8 mouse cellular contexts compared by ENCODE assay signal in the genomic region with DNA sequence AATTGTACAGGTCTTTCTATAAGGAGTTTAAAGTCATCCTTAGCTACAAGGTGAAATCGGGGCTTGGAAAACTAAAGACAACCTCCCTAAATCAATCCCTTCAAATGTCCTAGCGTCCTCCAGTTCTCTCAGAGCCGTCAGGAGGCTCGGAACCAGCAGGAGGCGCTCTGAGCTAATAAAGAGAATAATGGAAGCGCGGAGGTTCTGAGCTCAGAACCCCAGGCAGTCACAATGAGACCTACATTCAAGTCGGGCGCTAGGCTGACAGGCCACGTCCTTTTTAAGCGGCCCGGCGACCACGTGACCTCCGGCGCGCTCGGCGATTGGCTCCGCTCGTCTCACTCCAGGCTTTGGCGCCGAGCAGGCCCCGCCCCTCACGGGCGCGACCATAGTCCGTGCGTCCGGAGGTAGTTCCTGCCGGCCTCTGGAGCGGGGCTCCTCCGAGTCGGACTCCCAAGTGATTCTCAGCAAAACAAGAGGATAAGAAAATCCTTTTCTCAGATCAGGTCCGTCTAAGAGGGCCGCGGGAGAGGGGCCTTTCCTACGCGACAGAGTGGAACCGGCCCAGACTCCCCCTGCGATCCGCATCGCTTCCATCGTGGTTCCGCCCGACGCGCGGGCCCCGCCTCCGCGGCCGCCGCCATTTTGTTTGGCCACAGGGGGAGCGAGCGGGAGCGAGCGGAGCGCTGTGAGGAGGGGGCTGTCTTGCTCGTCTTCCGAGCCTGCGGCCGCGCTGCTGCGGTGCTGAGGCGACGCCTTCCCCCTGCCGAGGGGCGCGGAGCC. TPM values are rescaled to one million over a fixed set of nuclear protein-coding genes. Genes with fewer than 3 reads are reported as not detected.
DNase-seq lines count a peak whose midpoint lies in the region; ATAC-seq lines count a peak whose summit lies in the region.

A gene (plus strand): TSS at position 642 of the 783 bp plus-strand sequence.

- H3K9ac ChIP-seq in heart, embryonic 13.5 days, result peak within 1 kb of the TSS; percentile 99
- peak within 1 kb of the TSS; percentile 98 for H3K9ac ChIP-seq in liver, embryonic 12.5 days
- peak within 1 kb of the TSS; percentile 81 for H3K9ac ChIP-seq in stomach, embryonic 15.5 days

- peaks cover 23% of the 10 kb centered on the region for H3K36me3 ChIP-seq in heart, embryonic 13.5 days
- H3K36me3 ChIP-seq in liver, embryonic 12.5 days, result peaks cover 26% of the 10 kb centered on the region
- 0 out of 2 replicates have a peak, but pooled peaks cover 3% of the 10 kb centered on the region for H3K36me3 ChIP-seq in stomach, embryonic 15.5 days

- no peaks in the 10 kb centered on the region for H3K9me3 ChIP-seq in heart, embryonic 13.5 days
- H3K9me3 ChIP-seq in liver, embryonic 12.5 days (replicated peaks), result no peaks in the 10 kb centered on the region
- no peaks in the 10 kb centered on the region for H3K9me3 ChIP-seq in stomach, embryonic 15.5 days

- peak within 1 kb of the TSS; percentile 98 for H3K27ac ChIP-seq in brown adipose tissue, adult 24 weeks (replicated peaks; ENCODE audit: low read depth, low read length)
- H3K27ac ChIP-seq in heart, embryonic 13.5 days (replicated peaks), result peak within 1 kb of the TSS; percentile 94
- peak within 1 kb of the TSS; percentile 97 for H3K27ac ChIP-seq in liver, embryonic 12.5 days
- peak within 1 kb of the TSS; percentile 95 for H3K27ac ChIP-seq in stomach, embryonic 15.5 days

- peak within 1 kb of the TSS; percentile 83 for H3K4me3 ChIP-seq in brown adipose tissue, adult 24 weeks (ENCODE audit: insufficient read depth, low read depth, low read length)
- H3K4me3 ChIP-seq in heart, embryonic 13.5 days, result peak within 1 kb of the TSS; percentile 78
- H3K4me3 ChIP-seq in liver, embryonic 12.5 days, result peak within 1 kb of the TSS; percentile 98
- H3K4me3 ChIP-seq in stomach, embryonic 15.5 days (replicated peaks), result peak within 1 kb of the TSS; percentile 93

- peak; percentile 98 for ATAC-seq in heart, embryonic 13.5 days (ENCODE audit: extremely low read depth, insufficient number of reproducible peaks, low FRiP score, low TSS enrichment)
- peak; percentile 91 for ATAC-seq in liver, embryonic 12.5 days
- peak; percentile 96 for ATAC-seq in stomach, embryonic 15.5 days (ENCODE audit: insufficient read depth, low FRiP score, low read depth)

- peak within 1 kb of the TSS; percentile 100 for H3K4me2 ChIP-seq in heart, embryonic 13.5 days
- H3K4me2 ChIP-seq in liver, embryonic 12.5 days, result peak within 1 kb of the TSS; percentile 75
- peak within 1 kb of the TSS; percentile 86 for H3K4me2 ChIP-seq in stomach, embryonic 15.5 days

- no peaks in the 10 kb centered on the region for H3K4me1 ChIP-seq in brown adipose tissue, adult 24 weeks (ENCODE audit: control insufficient read depth, insufficient read depth, insufficient read length, low read length)
- peaks cover 23% of the 10 kb centered on the region for H3K4me1 ChIP-seq in heart, embryonic 13.5 days
- H3K4me1 ChIP-seq in liver, embryonic 12.5 days, result peaks cover 33% of the 10 kb centered on the region
- H3K4me1 ChIP-seq in stomach, embryonic 15.5 days, result peaks cover 9% of the 10 kb centered on the region; the same call in 1 of the 2 replicates

- H3K27me3 ChIP-seq in heart, embryonic 13.5 days (replicated peaks), result no peaks in the 10 kb centered on the region
- H3K27me3 ChIP-seq in liver, embryonic 12.5 days (replicated peaks), result no peaks in the 10 kb centered on the region
- no peaks in the 10 kb centered on the region for H3K27me3 ChIP-seq in stomach, embryonic 15.5 days (replicated peaks)

- peak; percentile 100 for DNase-seq in CD4-positive, CD25-positive, alpha-beta regulatory T cell, adult 2 months (ENCODE audit: low read depth, low spot score)
- peak; percentile 56 for DNase-seq in fat pad, adult 2 months (ENCODE audit: extremely low read depth, low read depth, low spot score)
- peak; percentile 100 for DNase-seq in kidney, postnatal 10 days
- DNase-seq in natural killer cell, adult 2 months (ENCODE audit: low spot score in 2 of 2), result peak; percentile 99 to 100

- WGBS in heart, embryonic 13.5 days, result 1% methylated on average over 63 of the region's 70 CpGs
- WGBS in liver, embryonic 12.5 days (ENCODE audit: insufficient replicate concordance), result under 1% methylated on average over 70 of the region's 70 CpGs
- under 1% methylated on average over 65 of the region's 70 CpGs for WGBS in stomach, embryonic 15.5 days

RNA-seq across cellular contexts. Expression of the gene that starts here (rescaled TPM):
- polyA plus RNA-seq in brown adipose tissue, adult 24 weeks (2012; ENCODE audit: insufficient read depth, insufficient read length, missing spikeins), result 15.1 and 19.9 TPM in 2 replicates
- 38.3 and 41.4 TPM in 2 replicates for polyA plus RNA-seq in heart, embryonic 13.5 days (2015; fragmentation: Nextera tagmentation; extraction: Ambion mirVana)
- 52.9 and 53.3 TPM in 2 replicates for polyA plus RNA-seq in liver, embryonic 12.5 days (2016; fragmentation: Nextera tagmentation; extraction: Ambion mirVana)
- polyA plus RNA-seq in stomach, embryonic 15.5 days (2015; fragmentation: Nextera tagmentation; extraction: Ambion mirVana), result 65.5 and 67.4 TPM in 2 replicates

Comparison
In these comparisons a context has a peak if more than half of its experiments do, and no peak if none do; other contexts are left out.
1. Peak in every context shown above with its lines: DNase-seq, ATAC-seq, H3K4me3 ChIP-seq and H3K27ac ChIP-seq.